ENCODE assay signal across 14 mouse cellular contexts in the genomic region with DNA sequence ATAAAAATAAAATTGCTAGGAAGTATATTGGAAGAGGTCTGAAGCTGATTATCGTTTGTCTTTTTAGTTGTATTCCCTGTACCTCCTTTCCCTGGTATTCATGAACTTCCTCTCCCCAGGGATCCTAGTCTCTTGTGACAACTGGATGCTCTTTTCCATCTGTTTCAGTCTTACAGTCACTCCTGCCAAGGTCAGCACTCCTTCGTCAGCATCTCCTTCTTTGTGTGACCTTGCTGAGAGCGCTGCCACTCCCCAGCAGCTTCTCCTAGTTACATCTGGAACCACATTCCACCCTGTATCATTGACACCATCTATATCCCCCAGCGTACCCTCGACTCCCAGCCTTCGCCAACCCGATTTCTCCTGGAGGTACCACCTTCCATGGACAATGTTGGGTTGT. TPM values are rescaled to one million over a fixed set of nuclear protein-coding genes. Genes with fewer than 3 reads are reported as not detected.
DNase-seq lines count a peak whose midpoint lies in the region; ATAC-seq and TF ChIP-seq lines count a peak whose summit lies in the region.
"Had no signal": no experiment of that assay in that cellular context is flagged by ENCODE, and none has a peak within 500 bp of the region (broad histone marks: within the 10 kb centered on the region; RNA-seq: fewer than 3 reads in every experiment).

No protein-coding gene starts in this region.

- WGBS in hindbrain, embryonic 13.5 days: 72% methylated on average over 7 of the region's 7 CpGs
- 73% methylated on average over 7 of the region's 7 CpGs for WGBS in hindbrain, postnatal 0 days
- 68% methylated on average over 7 of the region's 7 CpGs for WGBS in neural tube, embryonic 12.5 days
- WGBS in neural tube, embryonic 13.5 days: 74% methylated on average over 7 of the region's 7 CpGs

- no peak for TF ChIP-seq CTCF in hindbrain, postnatal 0 days (IDR thresholded peaks at IDR 0.05; ENCODE audit: low read depth)
- TF ChIP-seq CTCF in bone marrow macrophage, adult 2 months (IDR thresholded peaks at IDR 0.05; ENCODE audit: low read depth, low read length): no peak

- ATAC-seq in hindbrain, embryonic 13.5 days (ENCODE audit: low FRiP score): no peak
- no peak for ATAC-seq in hindbrain, postnatal 0 days
- ATAC-seq in neural tube, embryonic 12.5 days (ENCODE audit: low FRiP score, low read depth): no peak
- ATAC-seq in neural tube, embryonic 13.5 days (ENCODE audit: low read depth): no peak
- ATAC-seq: inflammation-experienced regulatory T-cells, adult 6 months had no signal

- H3K4me1 ChIP-seq in hindbrain, embryonic 13.5 days (replicated peaks): no peaks in the 10 kb centered on the region
- H3K4me1 ChIP-seq in hindbrain, postnatal 0 days (ENCODE audit: insufficient read depth, low read length): no peaks in the 10 kb centered on the region
- H3K4me1 ChIP-seq in neural tube, embryonic 12.5 days: no peaks in the 10 kb centered on the region
- H3K4me1 ChIP-seq in bone marrow macrophage, adult 2 months (ENCODE audit: control insufficient read depth, insufficient read depth, low read length): peaks cover 18% of the 10 kb centered on the region
- H3K4me1 ChIP-seq in neural tube, embryonic 13.5 days (replicated peaks): peaks cover 6% of the 10 kb centered on the region

- no peak overlapping the region for H3K9ac ChIP-seq in hindbrain, embryonic 13.5 days
- H3K9ac ChIP-seq in hindbrain, postnatal 0 days (replicated peaks; ENCODE audit: low read length): no peak overlapping the region
- no peak overlapping the region for H3K9ac ChIP-seq in neural tube, embryonic 12.5 days
- H3K9ac ChIP-seq in neural tube, embryonic 13.5 days: no peak overlapping the region

- TF ChIP-seq POLR2A in bone marrow macrophage, adult 2 months (IDR thresholded peaks at IDR 0.05; ENCODE audit: borderline replicate concordance, low read depth, low read length): no peak

- no peaks in the 10 kb centered on the region for H3K36me3 ChIP-seq in hindbrain, embryonic 13.5 days
- H3K36me3 ChIP-seq in hindbrain, postnatal 0 days (ENCODE audit: insufficient read depth, low read length): no peaks in the 10 kb centered on the region
- H3K36me3 ChIP-seq in neural tube, embryonic 12.5 days: no peaks in the 10 kb centered on the region
- H3K36me3 ChIP-seq in neural tube, embryonic 13.5 days: no peaks in the 10 kb centered on the region

- H3K9me3 ChIP-seq in hindbrain, embryonic 13.5 days: no peaks in the 10 kb centered on the region
- no peaks in the 10 kb centered on the region for H3K9me3 ChIP-seq in hindbrain, postnatal 0 days (ENCODE audit: low read length)
- no peaks in the 10 kb centered on the region for H3K9me3 ChIP-seq in neural tube, embryonic 12.5 days
- H3K9me3 ChIP-seq in neural tube, embryonic 13.5 days: no peaks in the 10 kb centered on the region

- DNase-seq in hindbrain, postnatal 0 days (ENCODE audit: low spot score): no peak
- DNase-seq in neural tube, embryonic 10.5 days (ENCODE audit: extremely low spot score, low spot score): no peak
- DNase-seq in left cerebral cortex, adult 18-20 months (ENCODE audit: low spot score in 2 of 2): no peak
- DNase-seq: cerebellum, postnatal 25 days; gastrocnemius, postnatal 36 days; left cerebral cortex, postnatal 4 days; spleen, adult 18-20 months; thymus, adult 18-20 months had no signal

- no peak overlapping the region for H3K4me3 ChIP-seq in hindbrain, embryonic 13.5 days
- no peak overlapping the region for H3K4me3 ChIP-seq in hindbrain, postnatal 0 days (ENCODE audit: low read length)
- no peak overlapping the region for H3K4me3 ChIP-seq in neural tube, embryonic 12.5 days
- peak overlapping the region; percentile 10; the same call in 1 of the 2 replicates for H3K4me3 ChIP-seq in bone marrow macrophage, adult 2 months (ENCODE audit: insufficient read depth, low read length)
- no peak overlapping the region for H3K4me3 ChIP-seq in neural tube, embryonic 13.5 days

- H3K27me3 ChIP-seq in hindbrain, embryonic 13.5 days: no peaks in the 10 kb centered on the region
- H3K27me3 ChIP-seq in hindbrain, postnatal 0 days (ENCODE audit: insufficient read depth, low read length): no peaks in the 10 kb centered on the region
- H3K27me3 ChIP-seq in neural tube, embryonic 12.5 days (replicated peaks): no peaks in the 10 kb centered on the region
- no peaks in the 10 kb centered on the region for H3K27me3 ChIP-seq in neural tube, embryonic 13.5 days

- no peak overlapping the region for H3K27ac ChIP-seq in hindbrain, embryonic 13.5 days
- H3K27ac ChIP-seq in hindbrain, postnatal 0 days: no peak overlapping the region
- H3K27ac ChIP-seq in neural tube, embryonic 12.5 days: no peak overlapping the region
- H3K27ac ChIP-seq in bone marrow macrophage, adult 2 months (ENCODE audit: insufficient read depth, low read depth, low read length): peak overlapping the region; percentile 24
- H3K27ac ChIP-seq in neural tube, embryonic 13.5 days (replicated peaks): no peak overlapping the region
- H3K27ac ChIP-seq: macrophage had no signal

- 0 out of 2 replicates have a peak overlapping the region, but pooled peaks have one; percentile 1 for H3K4me2 ChIP-seq in hindbrain, embryonic 13.5 days
- H3K4me2 ChIP-seq in hindbrain, postnatal 0 days (ENCODE audit: low read depth, low read length): no peak overlapping the region
- H3K4me2 ChIP-seq in neural tube, embryonic 12.5 days (replicated peaks): peak overlapping the region; percentile 31; the same call in 1 of the 2 replicates
- peak overlapping the region; percentile 29; the same call in 1 of the 2 replicates for H3K4me2 ChIP-seq in neural tube, embryonic 13.5 days

RNA-seq across cellular contexts. Expression of gene Bbx, which starts 49.7 kb away (rescaled TPM):
- 24.7 and 29.9 TPM in 2 replicates for polyA plus RNA-seq in hindbrain, embryonic 13.5 days (2015; fragmentation: Nextera tagmentation; extraction: Ambion mirVana)
- 15.5 and 16.4 TPM in 2 replicates for total RNA-seq in hindbrain, postnatal 0 days (2014; rRNA removed)
- polyA plus RNA-seq in hindbrain, postnatal 0 days (2015; fragmentation: Nextera tagmentation; extraction: Ambion mirVana): 17.9 and 19.9 TPM in 2 replicates
- 24.8 and 29.2 TPM in 2 replicates for polyA plus RNA-seq in neural tube, embryonic 12.5 days (2016; fragmentation: Nextera tagmentation; extraction: Ambion mirVana)
- 27.2 and 33.4 TPM in 2 replicates for polyA plus RNA-seq in bone marrow macrophage, adult 2 months (2012; ENCODE audit: insufficient read depth, insufficient read length, missing spikeins)
- polyA plus RNA-seq in neural tube, embryonic 13.5 days (2015; fragmentation: Nextera tagmentation; extraction: Ambion mirVana): 21.2 and 25.9 TPM in 2 replicates
- total RNA-seq in left cerebral cortex, adult 18-20 months (2021): 10 to 100 TPM; 23.8 to 25.4 TPM
